Mouse (Mus musculus): ENCODE measurements around the gene Otp. TPM values are rescaled to one million over a fixed set of nuclear protein-coding genes. Genes with fewer than 3 reads are reported as not detected.

Otp gene
- polyA plus RNA-seq, 1 experiment from 2014 or later, result not detected

DNA sequence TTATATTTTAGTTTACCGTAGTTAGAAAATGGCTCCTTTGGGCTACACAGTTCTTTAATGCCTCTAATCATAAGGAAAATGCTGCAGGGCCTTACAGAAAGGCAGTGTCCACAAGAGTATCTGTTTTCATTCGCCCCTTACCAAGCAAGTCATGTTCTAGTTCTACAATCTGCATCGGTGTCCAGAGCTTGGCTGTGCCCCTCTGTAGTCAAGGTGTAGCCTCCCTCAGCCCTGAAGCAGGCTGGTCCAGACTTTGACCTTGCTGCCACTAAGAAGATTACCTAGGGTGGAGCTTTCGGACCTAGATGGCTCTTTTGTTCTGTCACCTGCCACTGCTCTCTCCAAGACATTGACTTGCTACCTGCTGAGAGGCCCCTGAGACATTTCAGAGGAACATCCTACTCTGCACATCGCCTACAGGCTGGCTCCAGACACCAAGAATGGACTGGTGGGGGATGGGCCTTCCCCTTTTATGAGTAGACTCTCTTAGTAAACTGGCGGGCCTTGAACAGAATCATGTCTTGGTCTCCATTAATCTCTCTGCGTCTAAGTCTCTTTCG lies 17.3 kb upstream of the Otp start:
- WGBS, result 77% methylated on average over 8 of the region's 8 CpGs
- H3K4me2 ChIP-seq (replicated peaks; ENCODE audit: low read depth, low read length), result no peak overlapping the region

DNA sequence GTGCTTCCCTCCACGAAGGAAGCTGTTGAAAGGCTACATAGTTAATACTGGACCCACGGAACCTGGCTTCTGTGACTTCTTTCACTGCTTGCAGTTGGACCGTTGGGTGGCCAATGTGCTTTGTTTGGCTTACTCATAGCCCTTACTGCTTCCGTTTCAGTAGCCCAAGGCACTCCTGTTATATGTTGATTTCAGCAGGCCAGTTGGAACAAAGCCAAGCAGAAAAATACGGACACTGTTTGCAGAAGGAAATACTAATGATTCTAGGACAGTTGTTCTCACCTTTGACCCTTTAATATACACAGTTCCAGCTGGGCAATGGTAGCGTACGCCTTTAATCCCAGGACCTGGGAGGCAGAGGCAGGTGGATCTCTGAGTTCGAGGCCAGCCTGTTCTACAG lies 16.1 kb upstream of the Otp start:
- 79% methylated on average over 8 of the region's 8 CpGs for WGBS
- ATAC-seq (ENCODE audit: low FRiP score, low TSS enrichment), result no peak

More for the DNA sequence above, 17.3 kb upstream of the Otp start:
- H3K4me1 ChIP-seq (ENCODE audit: control insufficient read depth, insufficient read depth, low read length), result no peaks in the 10 kb centered on the region
- H3K4me3 ChIP-seq (ENCODE audit: low read length), result no peak overlapping the region
- no peak overlapping the region for H3K27ac ChIP-seq (ENCODE audit: low read depth, low read length)
- no peak for ATAC-seq (ENCODE audit: low FRiP score, low TSS enrichment)
- H3K27me3 ChIP-seq (ENCODE audit: control insufficient read depth, insufficient read depth, low read length), result peaks cover 1% of the 10 kb centered on the region
- no peaks in the 10 kb centered on the region for H3K36me3 ChIP-seq (ENCODE audit: control insufficient read depth, insufficient read depth, low read length)
- no peak overlapping the region for H3K9ac ChIP-seq (ENCODE audit: low read depth, low read length)
- no peaks in the 10 kb centered on the region for H3K9me3 ChIP-seq (ENCODE audit: control insufficient read depth, low read length)

DNA sequence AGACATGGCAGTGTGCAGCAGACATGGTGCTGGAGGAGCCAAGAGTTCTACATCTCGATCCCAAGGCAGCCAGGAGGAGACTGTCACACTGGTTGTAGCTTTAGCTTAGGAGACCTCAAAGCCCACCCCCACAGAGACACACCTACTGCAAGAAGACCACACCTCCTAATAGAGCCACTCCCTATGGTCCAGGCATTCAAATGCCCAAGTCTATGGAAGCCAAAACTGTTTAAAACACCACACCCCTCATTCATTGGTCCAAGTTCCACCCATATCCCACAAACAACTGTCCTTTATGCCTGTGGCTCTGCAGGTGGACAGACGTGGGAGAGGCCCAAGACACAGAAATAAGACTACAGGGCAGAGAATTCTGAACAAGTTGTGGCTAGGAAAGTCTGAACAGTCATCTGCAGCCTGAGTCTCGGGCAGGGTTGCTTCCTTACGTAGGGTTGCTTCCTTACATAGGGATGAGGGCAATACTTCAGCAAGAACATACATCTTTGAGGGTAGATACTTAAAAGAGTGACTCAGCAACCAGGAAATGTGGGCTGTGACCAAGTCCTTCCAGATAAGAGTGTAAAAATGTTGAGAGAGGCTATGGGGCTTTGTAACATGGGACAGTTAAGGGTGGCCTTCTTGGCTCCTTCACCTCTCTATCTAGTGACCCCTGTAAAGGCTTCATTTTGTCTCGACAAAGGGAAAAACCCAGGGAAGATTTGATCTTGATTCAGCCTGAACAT lies 12.7 kb upstream of the Otp start:
- H3K27ac ChIP-seq (ENCODE audit: low read depth, low read length), result no peak overlapping the region
- WGBS, result 66% methylated on average over 5 of the region's 5 CpGs
- H3K4me2 ChIP-seq (replicated peaks; ENCODE audit: low read depth, low read length), result no peak overlapping the region
- no peak overlapping the region for H3K9ac ChIP-seq (ENCODE audit: low read depth, low read length)
- no peaks in the 10 kb centered on the region for H3K36me3 ChIP-seq (ENCODE audit: control insufficient read depth, insufficient read depth, low read length)
- no peaks in the 10 kb centered on the region for H3K4me1 ChIP-seq (ENCODE audit: control insufficient read depth, insufficient read depth, low read length)
- peaks cover 24% of the 10 kb centered on the region for H3K27me3 ChIP-seq (ENCODE audit: control insufficient read depth, insufficient read depth, low read length)
- H3K9me3 ChIP-seq (ENCODE audit: control insufficient read depth, low read length), result no peaks in the 10 kb centered on the region
- H3K4me3 ChIP-seq (ENCODE audit: low read length), result no peak overlapping the region
- no peak for ATAC-seq (ENCODE audit: low FRiP score, low TSS enrichment)

More for the DNA sequence above, 16.1 kb upstream of the Otp start:
- Histone ChIP-seq H3K4me1 (ENCODE audit: control insufficient read depth, insufficient read depth, low read length) (no peaks in the 10 kb centered on the region), H3K36me3 (ENCODE audit: control insufficient read depth, insufficient read depth, low read length) (no peaks in the 10 kb centered on the region), H3K27ac (ENCODE audit: low read depth, low read length) (no peak overlapping the region), H3K27me3 (ENCODE audit: control insufficient read depth, insufficient read depth, low read length) (peaks cover 9% of the 10 kb centered on the region), H3K4me2 (replicated peaks; ENCODE audit: low read depth, low read length) (no peak overlapping the region), H3K9ac (ENCODE audit: low read depth, low read length) (no peak overlapping the region), H3K9me3 (ENCODE audit: control insufficient read depth, low read length) (no peaks in the 10 kb centered on the region), H3K4me3 (ENCODE audit: low read length) (no peak overlapping the region)

DNA sequence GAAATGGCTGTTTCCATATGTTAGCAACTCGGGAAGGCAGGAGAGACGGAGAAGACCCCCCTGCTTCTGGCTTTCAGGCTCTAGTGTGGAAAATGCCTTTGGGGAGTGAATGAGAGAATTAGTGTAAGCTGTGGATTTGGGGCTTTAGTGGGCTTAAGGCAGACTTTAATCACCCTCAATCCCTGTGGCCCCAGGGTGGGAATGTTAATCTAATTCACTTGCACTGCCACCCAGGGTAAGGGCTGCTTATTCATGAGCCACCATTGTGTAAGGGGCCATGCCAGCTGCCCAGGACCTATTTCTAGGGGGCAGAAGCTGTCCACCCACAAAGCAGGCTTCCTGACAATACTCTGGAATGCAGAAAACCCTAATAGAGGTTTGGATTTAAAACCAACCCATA lies 8.5 kb upstream of the Otp start:
- H3K9me3 ChIP-seq (ENCODE audit: control insufficient read depth, low read length), result no peaks in the 10 kb centered on the region
- H3K27me3 ChIP-seq (ENCODE audit: control insufficient read depth, insufficient read depth, low read length), result peaks cover 64% of the 10 kb centered on the region
- no peaks in the 10 kb centered on the region for H3K36me3 ChIP-seq (ENCODE audit: control insufficient read depth, insufficient read depth, low read length)
- 0 out of 2 replicates have a peak, but pooled peaks cover 3% of the 10 kb centered on the region for H3K4me1 ChIP-seq (ENCODE audit: control insufficient read depth, insufficient read depth, low read length)
- 45% methylated on average over 2 of the region's 2 CpGs for WGBS
- no peak overlapping the region for H3K27ac ChIP-seq (ENCODE audit: low read depth, low read length)
- H3K9ac ChIP-seq (ENCODE audit: low read depth, low read length), result no peak overlapping the region
- H3K4me2 ChIP-seq (replicated peaks; ENCODE audit: low read depth, low read length), result no peak overlapping the region
- H3K4me3 ChIP-seq (ENCODE audit: low read length), result no peak overlapping the region
- no peak for ATAC-seq (ENCODE audit: low FRiP score, low TSS enrichment)

DNA sequence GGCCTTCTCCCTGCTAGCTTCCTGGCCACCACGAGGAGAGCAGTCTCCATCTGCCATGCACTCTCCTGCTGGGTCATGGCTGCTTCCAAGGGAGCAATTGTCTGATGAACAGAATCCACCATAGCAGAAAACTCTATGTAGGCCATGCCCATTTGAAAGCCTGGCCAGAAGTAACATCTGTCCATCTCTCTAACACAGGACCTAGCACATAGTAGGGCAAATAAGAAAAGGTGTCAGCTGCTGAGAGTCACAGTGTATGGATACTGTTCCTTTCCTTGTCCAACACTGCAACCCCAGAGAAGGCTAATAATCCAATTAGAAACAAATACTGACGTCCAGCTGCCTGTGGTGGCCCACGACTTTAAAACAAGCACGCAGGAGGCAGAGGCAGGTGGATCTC lies 7.6 kb upstream of the Otp start:
- WGBS, result 57% methylated on average over 4 of the region's 4 CpGs
- Histone ChIP-seq H3K9me3 (ENCODE audit: control insufficient read depth, low read length) (no peaks in the 10 kb centered on the region), H3K4me2 (replicated peaks; ENCODE audit: low read depth, low read length) (no peak overlapping the region), H3K4me3 (ENCODE audit: low read length) (no peak overlapping the region), H3K4me1 (ENCODE audit: control insufficient read depth, insufficient read depth, low read length) (0 out of 2 replicates have a peak, but pooled peaks cover 3% of the 10 kb centered on the region), H3K27me3 (ENCODE audit: control insufficient read depth, insufficient read depth, low read length) (peaks cover 73% of the 10 kb centered on the region), H3K9ac (ENCODE audit: low read depth, low read length) (no peak overlapping the region), H3K36me3 (ENCODE audit: control insufficient read depth, insufficient read depth, low read length) (no peaks in the 10 kb centered on the region), H3K27ac (ENCODE audit: low read depth, low read length) (no peak overlapping the region)
- ATAC-seq (ENCODE audit: low FRiP score, low TSS enrichment), result no peak

DNA sequence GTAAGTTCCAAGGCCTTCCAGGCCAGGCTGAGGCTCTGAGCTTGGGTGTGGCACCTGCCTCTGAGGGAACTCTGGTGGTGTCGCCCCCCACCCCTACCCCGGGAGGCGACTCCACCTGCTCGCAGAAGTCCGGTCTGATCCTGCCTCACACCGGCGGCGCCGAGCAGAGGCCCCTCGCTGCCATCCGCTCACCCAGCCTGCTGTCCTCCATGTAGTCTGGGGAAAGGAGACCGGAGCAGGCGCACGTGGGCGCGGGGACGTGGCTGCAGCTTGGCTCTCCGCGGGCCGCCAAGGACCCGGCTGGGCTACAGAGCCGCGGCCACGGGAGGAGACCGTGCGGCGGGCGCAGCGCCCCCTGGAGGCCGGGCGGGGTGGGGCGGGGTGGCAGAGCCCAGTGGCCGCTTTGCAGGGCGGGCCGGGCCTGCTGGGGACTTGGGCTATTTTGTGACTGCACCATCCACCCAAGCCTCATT lies 6.9 kb upstream of the Otp start:
- Histone ChIP-seq H3K36me3 (ENCODE audit: control insufficient read depth, insufficient read depth, low read length) (no peaks in the 10 kb centered on the region), H3K27ac (ENCODE audit: low read depth, low read length) (no peak overlapping the region), H3K4me3 (ENCODE audit: low read length) (peak overlapping the region; percentile 35), H3K9me3 (ENCODE audit: control insufficient read depth, low read length) (no peaks in the 10 kb centered on the region), H3K9ac (ENCODE audit: low read depth, low read length) (peak overlapping the region; percentile 12; the same call in 1 of the 2 replicates), H3K4me2 (replicated peaks; ENCODE audit: low read depth, low read length) (peak overlapping the region; percentile 52), H3K27me3 (ENCODE audit: control insufficient read depth, insufficient read depth, low read length) (peaks cover 74% of the 10 kb centered on the region), H3K4me1 (ENCODE audit: control insufficient read depth, insufficient read depth, low read length) (peaks cover 3% of the 10 kb centered on the region; the same call in 1 of the 2 replicates)
- WGBS, result 2% methylated on average over 29 of the region's 35 CpGs
- peak; percentile 87 for ATAC-seq (ENCODE audit: low FRiP score, low TSS enrichment)

DNA sequence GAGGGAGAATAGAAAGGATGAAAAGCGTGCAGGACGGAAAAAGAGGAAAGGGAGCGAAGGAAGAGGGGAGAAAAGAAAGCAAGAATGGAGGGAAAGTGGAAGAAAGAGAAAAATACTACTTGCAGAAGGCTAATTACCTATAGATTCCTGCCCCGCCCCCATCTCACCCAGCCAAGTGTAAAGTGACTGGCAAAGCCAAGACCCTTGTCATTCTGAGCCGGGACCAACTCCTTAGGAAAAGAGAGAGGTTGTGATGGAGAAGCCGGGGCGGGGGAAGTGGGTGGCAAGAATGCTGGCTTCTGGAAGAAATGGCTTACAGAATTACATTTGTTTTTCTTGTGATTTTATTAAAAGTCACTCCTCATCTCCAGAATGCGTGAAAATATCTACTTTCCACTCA lies 5.9 kb upstream of the Otp start:
- Histone ChIP-seq H3K4me2 (replicated peaks; ENCODE audit: low read depth, low read length) (no peak overlapping the region), H3K4me1 (ENCODE audit: control insufficient read depth, insufficient read depth, low read length) (peaks cover 3% of the 10 kb centered on the region; the same call in 1 of the 2 replicates), H3K4me3 (ENCODE audit: low read length) (peak overlapping the region; percentile 35), H3K9ac (ENCODE audit: low read depth, low read length) (no peak overlapping the region), H3K9me3 (ENCODE audit: control insufficient read depth, low read length) (no peaks in the 10 kb centered on the region), H3K27me3 (ENCODE audit: control insufficient read depth, insufficient read depth, low read length) (peaks cover 80% of the 10 kb centered on the region), H3K27ac (ENCODE audit: low read depth, low read length) (no peak overlapping the region), H3K36me3 (ENCODE audit: control insufficient read depth, insufficient read depth, low read length) (no peaks in the 10 kb centered on the region)
- WGBS, result 3% methylated on average over 8 of the region's 8 CpGs
- ATAC-seq (ENCODE audit: low FRiP score, low TSS enrichment), result no peak

DNA sequence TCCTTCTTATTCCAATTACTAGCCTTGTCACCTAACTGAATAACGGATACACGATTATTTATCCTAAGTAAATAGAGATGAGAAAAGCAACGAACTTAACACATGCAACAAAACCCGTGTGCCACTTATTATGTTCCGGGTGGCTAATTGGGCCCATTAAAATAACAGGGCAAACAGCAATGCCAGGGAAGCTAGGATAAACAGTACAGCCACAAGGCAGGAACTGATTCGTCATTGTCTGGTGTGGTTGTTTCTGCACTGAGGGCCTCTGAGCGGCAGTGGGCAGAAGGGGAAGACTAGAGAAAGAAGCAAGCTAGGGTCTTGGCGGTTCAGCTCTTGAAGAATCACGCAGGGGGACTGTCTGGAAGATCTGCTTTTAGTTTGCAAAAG lies 5.3 kb upstream of the Otp start:
- WGBS, result 3% methylated on average over 9 of the region's 9 CpGs
- no peak overlapping the region for H3K27ac ChIP-seq (ENCODE audit: low read depth, low read length)
- no peak overlapping the region for H3K4me2 ChIP-seq (replicated peaks; ENCODE audit: low read depth, low read length)
- ATAC-seq (ENCODE audit: low FRiP score, low TSS enrichment), result no peak
- no peak overlapping the region for H3K4me3 ChIP-seq (ENCODE audit: low read length)
- peaks cover 3% of the 10 kb centered on the region; the same call in 1 of the 2 replicates for H3K4me1 ChIP-seq (ENCODE audit: control insufficient read depth, insufficient read depth, low read length)
- H3K9me3 ChIP-seq (ENCODE audit: control insufficient read depth, low read length), result no peaks in the 10 kb centered on the region
- peaks cover 85% of the 10 kb centered on the region for H3K27me3 ChIP-seq (ENCODE audit: control insufficient read depth, insufficient read depth, low read length)
- no peaks in the 10 kb centered on the region for H3K36me3 ChIP-seq (ENCODE audit: control insufficient read depth, insufficient read depth, low read length)
- no peak overlapping the region for H3K9ac ChIP-seq (ENCODE audit: low read depth, low read length)

DNA sequence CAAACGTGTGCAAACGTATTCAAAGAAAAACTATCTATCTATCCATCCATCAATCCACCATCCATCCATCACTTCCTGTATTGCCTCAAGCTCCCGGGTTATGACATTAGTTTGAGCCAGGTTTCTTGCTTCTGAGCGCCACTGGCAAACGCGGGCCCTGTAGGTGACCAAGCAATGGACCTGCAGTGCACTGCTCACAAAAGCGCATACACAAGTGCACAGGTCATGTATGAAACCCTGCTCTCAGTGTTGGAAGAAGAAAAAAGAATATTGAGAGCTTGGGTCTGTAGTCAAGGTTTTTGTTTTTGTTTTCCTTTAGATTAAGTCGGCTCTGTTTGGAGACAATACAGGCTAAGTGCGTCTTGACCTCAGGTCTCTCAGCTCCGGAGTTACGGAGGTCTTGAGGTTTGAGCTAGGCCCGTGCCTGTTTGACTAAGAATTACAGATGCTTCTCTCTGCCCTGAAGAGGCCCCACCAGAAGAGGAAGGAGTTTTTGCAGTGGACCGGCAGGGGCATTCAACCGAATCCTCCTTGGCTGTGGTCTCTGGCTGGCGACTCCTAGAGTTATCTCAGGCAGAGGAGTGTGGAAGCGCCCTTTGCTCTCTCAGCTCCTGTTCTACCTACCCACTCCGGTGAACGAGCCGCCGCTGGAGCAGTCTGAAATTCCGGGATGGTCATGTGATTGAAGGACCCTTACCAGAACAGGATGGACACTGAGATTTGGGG lies 4.8 kb upstream of the Otp start:
- H3K4me3 ChIP-seq (ENCODE audit: low read length), result no peak overlapping the region
- H3K27ac ChIP-seq (ENCODE audit: low read depth, low read length), result no peak overlapping the region
- no peak for ATAC-seq (ENCODE audit: low FRiP score, low TSS enrichment)
- WGBS, result under 1% methylated on average over 21 of the region's 21 CpGs
- peaks cover 91% of the 10 kb centered on the region for H3K27me3 ChIP-seq (ENCODE audit: control insufficient read depth, insufficient read depth, low read length)
- H3K36me3 ChIP-seq (ENCODE audit: control insufficient read depth, insufficient read depth, low read length), result no peaks in the 10 kb centered on the region
- no peak overlapping the region for H3K4me2 ChIP-seq (replicated peaks; ENCODE audit: low read depth, low read length)
- H3K9ac ChIP-seq (ENCODE audit: low read depth, low read length), result no peak overlapping the region
- H3K9me3 ChIP-seq (ENCODE audit: control insufficient read depth, low read length), result no peaks in the 10 kb centered on the region
- peaks cover 3% of the 10 kb centered on the region; the same call in 1 of the 2 replicates for H3K4me1 ChIP-seq (ENCODE audit: control insufficient read depth, insufficient read depth, low read length)
